Mouse (Mus musculus) R1 (cell line): Measurements from ENCODE around the gene Tcp11.
A peak's percentile ranks its signal among the peaks of the same experiment; 100 is the strongest.

Experiments
- DNase-seq: peaks from one replicate; pipeline ENCODE4 v3.0.0-alpha.2; 2018; ENCODE audit warnings: low read depth, low spot score

The Tcp11 gene

DNA sequence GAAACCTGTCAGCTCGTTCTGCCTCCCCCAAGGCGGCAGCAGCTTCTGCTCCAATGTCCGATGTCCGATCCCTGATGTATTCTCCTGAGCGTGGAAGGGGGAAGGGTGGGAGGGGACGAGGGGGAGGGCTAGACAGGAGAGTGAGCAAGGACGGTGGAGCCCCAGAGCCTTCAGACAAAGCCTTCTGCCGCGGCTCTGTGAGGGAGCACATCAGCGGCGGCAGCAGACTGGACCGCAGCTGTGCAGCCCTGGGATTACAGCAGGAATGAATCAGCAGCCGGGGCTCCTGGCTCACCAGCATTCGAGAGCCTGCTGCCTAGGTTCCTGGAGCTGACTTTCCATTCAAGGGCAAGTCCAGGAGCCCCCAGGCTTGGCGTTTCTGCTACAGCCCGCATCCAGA lies 39.8 kb downstream of the Tcp11 start:
- DNase-seq, result no peak

DNA sequence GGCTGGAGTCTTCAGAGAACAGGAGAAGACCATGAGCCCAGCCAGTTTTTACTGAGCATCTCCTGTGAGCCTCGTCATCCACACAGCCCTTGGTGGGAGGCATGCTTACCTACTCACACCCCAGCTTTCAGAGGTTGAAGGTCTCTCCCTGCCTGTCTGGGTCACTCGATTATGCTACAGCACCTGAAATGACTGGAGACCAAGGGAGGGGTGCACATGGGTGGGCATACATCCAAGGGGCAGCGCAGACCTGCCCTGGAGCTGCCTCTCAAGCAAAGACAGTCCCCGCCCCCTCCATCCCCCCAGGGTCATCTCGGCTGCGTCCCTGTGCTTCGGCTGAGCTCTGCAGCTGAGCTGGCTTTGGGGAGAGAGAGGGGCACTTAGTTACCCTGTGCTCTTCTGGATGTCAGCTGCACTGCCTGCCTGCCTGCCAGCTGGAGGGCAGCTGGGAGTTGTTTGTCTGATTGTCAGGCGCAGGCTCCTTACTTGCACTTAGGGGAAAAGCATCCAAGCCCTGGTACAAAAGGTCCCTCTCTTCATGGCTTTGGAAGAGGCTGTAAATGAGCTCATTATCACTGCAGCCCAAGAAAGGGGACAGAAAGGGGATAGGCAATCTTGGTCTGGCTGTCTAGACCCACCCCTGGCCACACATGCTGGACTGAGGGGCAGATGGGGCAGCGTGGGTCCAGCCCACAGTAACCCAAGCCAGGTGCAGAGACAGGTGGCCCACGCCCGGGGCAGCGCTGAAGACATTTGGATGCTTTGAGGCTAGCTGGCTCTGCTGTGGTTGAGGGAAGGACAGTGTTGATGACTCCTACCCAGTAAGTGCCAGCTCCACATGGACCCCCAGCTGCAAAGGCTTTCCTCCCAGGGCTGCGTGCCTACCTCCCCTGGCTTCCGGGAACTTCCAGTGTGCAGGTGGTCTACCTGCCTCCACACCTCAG lies 43.4 kb downstream of the Tcp11 start:
- DNase-seq, result no peak

DNA sequence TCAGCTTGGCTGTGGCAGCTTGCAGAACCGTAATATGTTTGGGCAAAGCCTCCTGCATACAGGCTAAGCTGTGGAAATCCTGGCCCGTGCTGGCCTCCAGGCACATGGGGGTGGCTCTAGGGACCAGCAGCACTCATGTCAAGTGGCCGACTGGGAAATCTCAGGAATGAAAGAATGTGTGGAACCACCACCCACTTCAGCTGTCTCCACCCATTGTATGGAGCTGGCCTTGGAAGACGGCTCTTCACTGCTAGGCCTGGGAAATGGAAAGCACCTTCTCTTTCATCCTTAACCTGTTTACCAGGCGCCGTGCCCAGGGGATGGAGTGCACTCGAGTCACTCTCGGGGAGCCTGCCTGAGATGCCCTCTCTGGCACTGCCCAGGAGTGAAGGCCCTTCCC lies 45.5 kb downstream of the Tcp11 start:
- DNase-seq, result no peak

DNA sequence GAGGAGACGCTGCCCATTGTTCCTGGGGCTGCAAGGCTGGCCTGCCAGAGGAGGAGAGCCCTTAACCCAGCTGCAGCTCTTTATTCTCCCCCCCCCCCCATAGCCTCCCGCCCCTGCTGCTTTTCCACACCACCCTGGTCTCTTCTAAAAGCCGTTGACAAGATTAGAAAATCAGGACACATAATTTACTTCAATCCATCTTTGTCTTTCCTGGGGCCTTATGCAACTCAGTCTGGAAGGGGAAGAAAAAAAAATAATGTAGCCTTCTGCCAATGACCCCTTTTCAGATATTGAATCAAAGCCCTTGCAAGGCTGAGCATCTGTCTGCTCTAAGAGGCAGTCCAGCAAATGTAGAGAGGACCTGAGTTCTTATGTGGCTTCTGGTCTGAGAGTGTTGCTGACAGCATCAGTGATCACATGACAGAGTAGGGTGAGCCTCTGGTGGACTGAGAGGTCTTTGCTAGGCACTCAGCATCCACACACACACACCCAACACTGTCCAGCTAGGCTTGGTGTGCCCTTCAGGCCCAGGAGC lies 47.3 kb downstream of the Tcp11 start:
- DNase-seq, result no peak

DNA sequence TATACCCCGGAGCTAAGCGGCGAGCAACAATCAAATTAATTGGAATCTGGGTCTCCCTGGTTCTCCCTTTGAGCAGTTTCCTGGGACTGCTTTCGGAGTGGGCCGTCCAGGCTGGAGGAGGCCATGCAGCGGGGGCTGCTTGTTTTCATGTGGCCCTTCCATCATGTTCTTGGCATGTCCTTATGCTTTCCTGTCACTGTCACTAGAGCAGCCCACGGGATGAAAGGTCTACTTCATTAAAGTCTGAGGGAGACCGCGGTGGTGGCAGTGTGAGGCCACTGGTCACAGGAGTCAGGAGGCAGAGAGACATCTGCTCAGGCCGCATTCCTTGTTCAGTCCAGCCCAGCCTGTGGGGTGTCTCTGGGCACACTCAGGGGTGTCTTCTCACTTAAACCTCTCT lies 48.2 kb downstream of the Tcp11 start:
- no peak for DNase-seq

DNA sequence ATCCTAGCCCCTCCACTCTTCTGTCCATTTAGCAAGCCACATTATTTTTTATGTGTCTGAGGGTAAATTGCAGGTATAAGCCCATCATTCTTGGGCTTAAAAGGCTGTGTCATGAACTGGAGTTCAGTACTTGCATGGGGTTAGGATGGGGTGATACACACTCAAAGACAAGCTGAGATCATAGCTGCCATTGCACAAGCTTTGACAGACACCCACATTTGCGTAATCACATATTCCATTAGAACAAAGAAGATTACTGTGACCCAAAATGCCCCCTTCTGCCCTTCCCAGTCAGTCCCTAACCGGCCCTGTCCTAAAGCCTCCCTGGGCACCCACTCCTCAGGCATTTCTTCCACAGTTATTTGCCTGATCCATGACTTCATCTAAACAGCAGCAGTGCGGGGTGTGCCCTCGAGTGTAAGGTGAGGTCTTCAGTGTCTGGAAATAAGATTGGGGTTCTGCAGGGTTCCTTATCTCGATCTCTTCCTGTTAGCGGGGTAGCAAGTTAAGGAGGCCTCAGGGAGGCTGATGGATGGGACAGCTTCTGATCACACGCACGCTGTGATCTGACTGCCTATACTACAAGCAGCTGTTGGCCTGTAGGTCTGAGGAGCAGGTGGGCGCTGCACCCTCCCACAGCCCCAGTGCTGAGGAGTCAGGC lies 49.0 kb downstream of the Tcp11 start:
- no peak for DNase-seq

DNA sequence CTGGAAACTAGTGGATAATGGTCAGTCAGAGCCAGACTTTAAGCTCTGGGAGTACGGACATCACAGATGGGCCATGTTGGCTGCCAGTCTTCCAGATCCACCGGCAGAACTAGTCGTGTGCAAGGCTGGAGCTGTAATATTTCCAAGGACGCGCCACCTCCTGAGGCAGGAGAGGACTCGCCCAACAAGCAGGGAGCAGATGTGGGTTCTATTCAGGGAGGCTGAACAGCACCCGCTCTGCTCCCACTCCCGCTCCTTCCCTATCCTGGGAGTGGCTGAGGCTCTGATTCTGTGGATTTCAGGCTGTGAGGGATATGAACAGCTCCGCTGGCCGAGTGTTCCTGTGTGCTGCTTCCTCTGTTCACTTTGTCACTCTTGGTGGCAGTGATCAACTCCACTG lies 50.0 kb downstream of the Tcp11 start:
- DNase-seq, result no peak

DNA sequence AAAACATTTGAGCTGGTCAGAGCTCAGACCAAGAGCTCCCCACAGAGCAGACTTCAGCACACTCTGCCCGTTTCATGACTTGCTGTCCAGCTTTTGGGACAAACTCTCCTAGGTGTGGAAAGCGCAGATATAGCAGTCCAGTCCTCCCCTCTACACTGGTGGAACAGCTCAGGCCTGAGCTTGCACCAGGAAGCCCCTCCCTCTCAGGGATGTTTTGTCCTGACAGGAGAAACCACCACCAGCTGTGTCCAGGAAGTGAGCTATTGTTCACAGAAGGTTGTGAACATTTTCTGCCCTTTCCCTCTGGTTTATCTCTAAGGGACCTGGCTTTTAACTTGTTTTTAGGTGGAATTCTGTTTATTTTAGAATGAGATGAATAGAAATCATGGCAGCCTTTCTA lies 51.1 kb downstream of the Tcp11 start:
- peak; percentile 91 for DNase-seq

DNA sequence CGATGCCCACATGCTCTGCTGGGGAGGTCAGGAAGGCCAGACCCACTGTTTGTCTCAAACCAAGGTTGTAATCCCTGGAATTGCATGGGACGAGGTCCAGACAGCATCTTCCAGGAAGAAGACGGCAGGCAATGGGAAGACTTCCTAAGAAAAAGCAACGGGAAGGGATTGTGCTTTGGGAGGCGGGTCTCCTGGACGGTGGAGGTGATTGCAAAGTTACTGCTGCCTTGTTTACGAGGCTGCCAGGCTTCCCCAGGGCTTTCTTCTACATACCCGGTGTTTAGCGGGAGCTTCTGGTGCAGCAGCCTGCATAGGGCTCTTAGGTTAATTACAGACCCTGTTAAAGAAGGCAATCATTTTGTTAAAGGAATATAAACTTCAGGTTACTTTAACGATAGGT lies 52.2 kb downstream of the Tcp11 start:
- no peak for DNase-seq

DNA sequence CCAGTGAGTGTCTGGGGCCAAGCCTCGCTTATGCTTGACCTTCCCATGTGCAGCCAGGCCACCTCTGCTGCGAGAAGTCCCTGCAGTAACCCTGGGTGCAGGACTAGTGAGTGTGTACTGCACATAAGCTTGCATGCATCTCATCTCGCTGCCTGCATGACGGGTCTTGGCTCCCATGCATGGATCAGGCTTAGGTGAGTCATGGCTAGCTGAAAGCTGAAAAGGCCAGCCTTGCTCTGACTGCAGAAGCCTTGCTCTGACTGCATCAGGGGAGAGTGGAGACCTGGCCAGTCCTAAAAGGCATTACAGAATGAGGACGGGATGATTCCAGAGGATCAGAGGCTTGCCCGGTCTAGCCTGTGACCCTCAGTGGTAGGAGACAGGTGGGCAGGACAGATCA lies 53.2 kb downstream of the Tcp11 start:
- DNase-seq, result no peak

DNA sequence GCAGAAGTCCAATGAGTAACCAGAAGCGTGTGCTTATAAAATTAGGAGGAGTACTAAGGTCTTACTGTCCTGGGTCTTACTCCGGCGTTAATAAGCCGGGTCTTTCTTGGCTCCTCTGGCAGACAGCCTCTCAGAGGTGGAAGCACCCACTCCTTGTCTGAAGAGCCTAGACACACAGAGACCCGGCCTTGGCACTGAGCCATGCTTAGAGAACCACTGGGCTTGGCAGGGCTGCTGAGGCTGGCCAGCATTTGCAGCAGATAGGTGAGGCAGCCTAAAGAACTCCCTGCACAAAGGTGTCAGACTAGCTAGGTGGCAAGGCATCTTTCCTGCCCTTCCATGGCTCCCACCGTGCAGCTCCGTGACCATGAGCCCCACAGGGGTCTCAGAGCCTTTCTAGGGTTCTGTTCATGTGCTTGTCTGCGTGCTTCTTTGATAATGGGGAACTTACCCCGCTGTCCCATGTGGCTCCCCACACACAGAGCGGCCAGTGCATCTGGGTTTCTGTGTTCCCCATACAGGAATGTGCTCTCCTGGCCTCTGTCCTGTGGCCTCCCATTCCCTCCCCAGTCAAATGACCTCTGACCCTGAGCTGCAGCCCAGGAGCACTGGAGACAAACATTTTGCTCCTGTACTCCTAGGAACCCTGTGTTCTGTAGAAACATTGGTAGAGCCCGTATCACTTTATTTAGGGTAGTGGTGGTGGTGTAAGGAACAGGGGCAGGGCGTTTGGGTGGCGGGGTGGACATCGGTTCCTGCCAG lies 54.1 kb downstream of the Tcp11 start:
- no peak for DNase-seq

DNA sequence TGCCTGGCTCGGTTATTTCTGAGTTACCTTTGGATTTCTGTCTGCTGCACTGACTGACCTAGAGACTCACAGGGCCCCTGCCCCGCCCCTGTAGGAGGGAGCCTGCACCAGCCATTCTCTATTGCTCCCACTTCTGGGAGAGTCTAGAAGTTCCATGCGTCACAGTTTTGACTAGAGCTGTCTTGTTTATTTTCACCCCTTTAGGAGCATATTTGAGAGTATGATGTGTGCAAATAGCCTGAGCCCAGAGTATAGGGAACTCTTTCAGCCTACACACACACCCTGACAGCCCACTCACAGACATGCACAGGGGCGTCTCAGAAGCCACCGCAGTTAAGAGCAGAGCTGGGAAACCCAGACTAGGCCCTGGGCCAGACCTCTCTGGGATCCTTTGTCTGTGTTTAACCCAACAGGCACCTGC lies 54.9 kb downstream of the Tcp11 start:
- DNase-seq, result no peak

DNA sequence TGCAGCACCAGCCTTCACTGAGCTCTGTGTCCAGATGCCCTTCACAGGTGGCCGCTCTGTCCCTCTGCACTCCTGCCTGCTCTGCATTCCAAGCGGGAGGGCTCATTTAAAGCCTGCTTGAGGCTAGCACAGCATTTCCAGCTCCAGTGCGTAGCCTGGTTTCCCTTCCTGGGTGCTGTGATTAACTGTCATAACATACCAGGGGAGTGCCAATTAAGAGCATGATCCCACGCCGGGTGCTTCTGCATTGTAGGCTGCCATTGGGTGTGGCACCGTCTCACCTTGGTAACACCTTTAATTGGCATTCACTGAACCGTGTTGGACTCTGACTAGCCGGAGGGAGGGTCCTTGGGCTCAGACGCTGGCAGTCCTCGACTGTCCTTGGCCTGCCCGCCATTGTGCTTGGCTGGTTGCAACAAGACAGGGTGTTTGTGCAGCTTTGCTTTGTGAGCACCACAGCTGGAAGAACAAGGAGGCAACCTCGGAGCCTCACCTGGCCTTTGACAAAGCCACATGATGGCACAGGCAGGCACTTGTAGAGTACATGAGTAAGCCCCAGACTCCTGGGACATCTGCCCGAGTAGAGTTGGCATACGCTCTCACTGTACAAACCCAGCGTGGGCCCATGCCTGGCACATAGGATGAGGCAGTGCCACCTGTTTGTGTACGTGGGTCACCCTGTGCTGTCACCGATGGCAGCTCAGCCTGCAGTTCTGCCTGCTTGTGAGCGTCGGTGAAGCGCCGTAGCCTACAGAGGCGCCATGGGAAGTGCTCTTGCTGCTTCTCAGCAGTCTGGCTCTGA lies 57.4 kb downstream of the Tcp11 start:
- DNase-seq, result no peak

DNA sequence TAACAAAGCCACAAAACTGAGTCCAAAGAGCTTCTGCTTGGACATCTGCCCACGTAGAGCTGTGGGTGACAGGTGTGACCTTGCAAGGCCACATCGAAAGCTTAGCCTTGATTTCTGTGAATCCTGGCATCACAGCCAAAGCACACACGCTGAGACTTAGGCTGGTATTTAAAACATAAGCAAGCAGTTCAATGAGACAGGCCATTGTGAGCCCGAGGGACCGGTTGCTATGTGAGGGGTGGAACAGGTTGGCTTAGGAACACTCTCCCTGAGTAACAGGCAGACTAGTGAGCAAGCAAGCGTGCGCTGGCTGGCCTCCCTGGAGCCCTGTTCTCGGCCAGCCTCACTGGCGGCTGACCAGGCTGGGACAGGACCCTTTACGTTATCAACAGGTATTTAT lies 58.5 kb downstream of the Tcp11 start:
- no peak for DNase-seq

DNA sequence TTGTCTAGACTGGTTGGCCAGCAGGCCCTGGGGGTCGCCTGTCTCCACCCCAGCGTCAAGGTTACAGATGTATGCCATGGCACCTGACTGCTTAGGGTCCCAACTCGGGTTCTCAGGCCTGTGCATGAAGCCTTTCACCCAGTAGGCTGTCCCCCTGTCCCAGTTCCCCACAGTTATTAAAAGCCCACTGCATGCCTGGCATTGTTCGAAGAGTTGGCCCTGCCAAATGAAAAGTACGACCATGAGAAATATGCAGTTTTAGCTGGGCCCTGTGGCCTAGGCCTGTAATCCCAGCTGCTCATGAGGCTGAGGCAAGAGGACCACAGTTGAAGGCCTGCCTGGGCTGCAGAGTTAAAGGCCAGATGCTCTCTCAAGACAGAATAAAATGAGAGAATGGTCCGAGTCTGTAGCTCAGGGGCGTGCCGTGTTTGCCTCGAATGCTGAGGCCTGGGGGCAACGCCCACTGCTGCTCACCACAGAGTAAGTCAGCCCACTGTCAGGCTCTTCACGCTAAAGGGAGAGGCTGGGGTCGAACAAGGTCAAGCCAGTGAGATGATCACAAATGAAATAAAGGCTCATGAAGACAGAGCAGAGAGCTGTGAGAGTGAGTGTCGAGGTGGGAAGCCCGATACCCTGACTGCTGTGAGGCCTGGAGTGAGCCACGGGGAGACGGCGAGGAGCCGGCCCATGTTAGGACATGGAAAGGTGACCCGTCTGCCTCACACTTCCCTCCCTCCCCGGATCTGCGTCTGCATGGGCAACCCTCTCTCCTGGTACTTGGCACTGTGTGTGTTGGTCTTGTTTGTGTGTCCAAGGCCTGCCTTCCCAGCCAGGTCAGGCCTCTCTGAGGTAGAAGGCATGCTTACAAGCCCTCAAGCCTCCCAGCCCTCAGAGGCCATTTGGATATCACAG lies 60.4 kb downstream of the Tcp11 start:
- peak; percentile 57 for DNase-seq

DNA sequence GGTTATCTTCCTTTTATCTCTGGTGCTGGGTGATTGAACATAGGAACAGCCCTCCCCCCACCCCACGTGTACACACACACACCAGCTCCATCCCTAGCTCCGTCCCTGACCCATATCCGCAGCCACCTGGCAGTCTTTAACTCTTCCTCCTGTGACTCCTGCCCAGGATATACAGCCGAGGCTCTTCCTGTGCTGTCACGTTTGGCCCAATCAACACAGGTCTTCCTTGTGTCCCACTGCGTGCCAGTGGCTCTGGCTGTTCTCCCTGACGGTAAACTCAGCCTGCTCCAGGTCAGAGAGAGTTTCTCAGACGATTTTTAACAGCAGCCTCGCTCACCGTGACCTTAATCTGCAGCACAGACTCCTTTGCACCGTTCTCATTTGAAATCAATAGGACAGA lies 61.7 kb downstream of the Tcp11 start:
- no peak for DNase-seq

DNA sequence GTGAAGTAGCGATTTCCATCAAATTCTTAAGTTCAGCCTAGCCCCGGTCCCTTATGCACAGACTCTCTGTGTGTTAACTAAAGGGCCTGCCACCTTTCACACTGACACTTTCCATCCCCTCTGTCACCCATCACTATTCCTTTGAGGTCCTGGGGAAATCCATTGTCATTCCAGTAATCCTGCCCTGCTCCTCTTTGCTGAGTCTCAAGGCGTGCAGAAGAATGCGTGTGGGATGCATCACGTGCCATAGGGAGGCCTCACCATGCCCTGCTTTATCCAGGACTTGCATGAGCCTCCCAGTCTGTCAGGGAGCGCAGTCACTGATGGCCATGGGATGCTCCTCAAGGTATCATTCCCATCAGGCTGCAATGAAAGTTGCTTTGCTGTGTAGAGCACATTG lies 62.1 kb downstream of the Tcp11 start:
- peak; percentile 82 for DNase-seq
